Mouse (Mus musculus) layer of hippocampus, adult 11-12 months (tissue): ENCODE results near the gene Gm49322.
"Not testable (repeated sequence)": the region's sequence is repeated elsewhere in the genome, so short reads cannot be mapped to it uniquely, and the experiment has no call there.

Source experiments
- DNase-seq: peaks from one replicate; pipeline ENCODE4 v3.0.0; 2022; ENCODE audit warnings: low spot score

Gene Gm49322

GRCm38 (mm10) chr10:80613821-80614220 lies 8.0 kb downstream of the Gm49322 start:
- no peak for DNase-seq

GRCm38 (mm10) chr10:80614351-80614750 lies 8.5 kb downstream of the Gm49322 start:
- no peak for DNase-seq

GRCm38 (mm10) chr10:80618181-80618580 lies 12.4 kb downstream of the Gm49322 start:
- DNase-seq = no peak

- DNase-seq = no peak
Observed at GRCm38 (mm10) chr10:80619465-80620244, 13.8 kb downstream of the Gm49322 start.

GRCm38 (mm10) chr10:80620365-80620764 lies 14.5 kb downstream of the Gm49322 start:
- DNase-seq = no peak

GRCm38 (mm10) chr10:80620796-80621689 lies 15.2 kb downstream of the Gm49322 start:
- no peak for DNase-seq

- no peak for DNase-seq
Observed at GRCm38 (mm10) chr10:80621690-80621939, 15.8 kb downstream of the Gm49322 start.

- DNase-seq = peak; percentile 100
Observed at GRCm38 (mm10) chr10:80621940-80622660, 16.3 kb downstream of the Gm49322 start.

GRCm38 (mm10) chr10:80622661-80623456 lies 17.0 kb downstream of the Gm49322 start, which contains the start of gene Csnk1g2:
TSS of gene Csnk1g2 (plus strand) at chr10:80622838.
- peak; percentile 73 for DNase-seq

- DNase-seq = peak; percentile 57
Observed at GRCm38 (mm10) chr10:80623457-80624191, 17.8 kb downstream of the Gm49322 start.

- no peak for DNase-seq
Observed at GRCm38 (mm10) chr10:80625764-80626163, 19.9 kb downstream of the Gm49322 start.

GRCm38 (mm10) chr10:80627685-80628084 lies 21.9 kb downstream of the Gm49322 start:
- no peak for DNase-seq

GRCm38 (mm10) chr10:80628925-80629324 lies 23.1 kb downstream of the Gm49322 start:
- no peak for DNase-seq

- DNase-seq = no peak
Observed at GRCm38 (mm10) chr10:80635345-80635744, 29.5 kb downstream of the Gm49322 start.

- no peak for DNase-seq
Observed at GRCm38 (mm10) chr10:80646936-80647335, 41.1 kb downstream of the Gm49322 start.

- not testable (repeated sequence) for DNase-seq
Observed at GRCm38 (mm10) chr10:80649910-80650309, 44.1 kb downstream of the Gm49322 start.

GRCm38 (mm10) chr10:80650392-80650791 lies 44.6 kb downstream of the Gm49322 start:
- no peak for DNase-seq

- DNase-seq = no peak
Observed at GRCm38 (mm10) chr10:80653156-80653720, 47.4 kb downstream of the Gm49322 start.

GRCm38 (mm10) chr10:80654866-80655265 lies 49.0 kb downstream of the Gm49322 start:
- no peak for DNase-seq

GRCm38 (mm10) chr10:80655406-80656129 lies 49.7 kb downstream of the Gm49322 start:
- no peak for DNase-seq
